Mouse (Mus musculus) ES-Bruce4 (cell line): ENCODE results near the gene Aste1. TPM values are rescaled to one million over a fixed set of nuclear protein-coding genes. Genes with fewer than 3 reads are reported as not detected.

ENCODE experiments used
- H3K27ac ChIP-seq: 2 replicates; pipeline ENCODE4 v1.5.1; 2012; ENCODE audit warnings: low read length, inconsistent platforms; ENCODE audit not compliant: insufficient read depth
- H3K27me3 ChIP-seq: 2 replicates; pipeline ENCODE4 v1.6.1; 2012; ENCODE audit warnings: mild to moderate bottlenecking, low read length, inconsistent platforms; ENCODE audit not compliant: control insufficient read depth, poor library complexity, insufficient read depth, severe bottlenecking
- H3K36me3 ChIP-seq: 2 replicates; pipeline ENCODE4 v1.6.1; 2012; ENCODE audit warnings: inconsistent platforms, mild to moderate bottlenecking, low read length, moderate library complexity; ENCODE audit not compliant: control insufficient read depth, poor library complexity, insufficient read depth, severe bottlenecking
- H3K4me1 ChIP-seq: one replicate; pipeline ENCODE4 v1.8.1; 2011; ENCODE audit warnings: low read length; ENCODE audit not compliant: control insufficient read depth, insufficient read depth
- H3K4me3 ChIP-seq: 2 replicates; pipeline ENCODE4 v1.5.1; 2011; ENCODE audit warnings: low read depth, mild to moderate bottlenecking, low read length
- H3K9ac ChIP-seq: 2 replicates; pipeline ENCODE4 v1.6.1; 2012; ENCODE audit warnings: low read depth, mild to moderate bottlenecking, inconsistent platforms; ENCODE audit not compliant: poor library complexity, severe bottlenecking
- H3K9me3 ChIP-seq: replicated peaks from 2 replicates; pipeline ENCODE4 v1.6.1; 2012; ENCODE audit warnings: mild to moderate bottlenecking, low read length, inconsistent platforms; ENCODE audit not compliant: control insufficient read depth, poor library complexity, insufficient read depth, severe bottlenecking
- CTCF ChIP-seq: IDR thresholded peaks from one replicate; pipeline ENCODE4 v1.8.1; 2011; ENCODE audit warnings: low read depth, low read length
- EP300 ChIP-seq: IDR thresholded peaks from 2 replicates; pipeline ENCODE4 v1.6.1; 2011; ENCODE audit warnings: low read depth, low read length; ENCODE audit not compliant: insufficient read depth
- POLR2A ChIP-seq: IDR thresholded peaks from one replicate; pipeline ENCODE4 v1.8.1; 2011; ENCODE audit warnings: low read length; ENCODE audit not compliant: insufficient read depth
- polyA plus RNA-seq: library from polyadenylated mRNA; stranded (reverse); fragments of >200 nt; gene quantifications from 2 replicates; pipeline ENCODE4 v1.2.4, GENCODE M21; 2011; ENCODE audit warnings: low read depth; ENCODE audit not compliant: missing spikeins, insufficient read depth, insufficient read length

Aste1 gene
- polyA plus RNA-seq, 1 experiment = 11.0 TPM

GRCm38 (mm10) chr9:105368605-105369004 is 26.6 kb upstream of the Aste1 start:
- Histone ChIP-seq H3K4me3 (no peak overlapping the region), H3K9ac (no peak overlapping the region), H3K4me1 (no peaks in the 10 kb centered on the region), H3K9me3 (no peaks in the 10 kb centered on the region), H3K27ac (no peak overlapping the region), H3K36me3 (no peaks in the 10 kb centered on the region), H3K27me3 (no peaks in the 10 kb centered on the region)
- no peak for TF ChIP-seq CTCF
- TF ChIP-seq EP300 = no peak
- no peak for TF ChIP-seq POLR2A

GRCm38 (mm10) chr9:105374361-105374760 is 20.8 kb upstream of the Aste1 start:
- Histone ChIP-seq H3K27me3 (no peaks in the 10 kb centered on the region), H3K27ac (no peak overlapping the region), H3K4me3 (no peak overlapping the region), H3K9ac (no peak overlapping the region), H3K9me3 (no peaks in the 10 kb centered on the region), H3K4me1 (no peaks in the 10 kb centered on the region), H3K36me3 (no peaks in the 10 kb centered on the region)
- TF ChIP-seq CTCF (no peak), EP300 (no peak), POLR2A (no peak)

- no peaks in the 10 kb centered on the region for H3K36me3 ChIP-seq
- no peak for TF ChIP-seq EP300
- TF ChIP-seq CTCF = no peak
- TF ChIP-seq POLR2A = no peak
- no peak overlapping the region for H3K4me3 ChIP-seq
- H3K9me3 ChIP-seq = no peaks in the 10 kb centered on the region
- H3K27ac ChIP-seq = no peak overlapping the region
- H3K27me3 ChIP-seq = no peaks in the 10 kb centered on the region
- H3K9ac ChIP-seq = no peak overlapping the region
- H3K4me1 ChIP-seq = no peaks in the 10 kb centered on the region
Measured at GRCm38 (mm10) chr9:105376411-105376810, 18.8 kb upstream of the Aste1 start.

- Histone ChIP-seq H3K27ac (no peak overlapping the region), H3K36me3 (no peaks in the 10 kb centered on the region), H3K27me3 (no peaks in the 10 kb centered on the region), H3K4me3 (no peak overlapping the region), H3K9ac (no peak overlapping the region), H3K4me1 (no peaks in the 10 kb centered on the region), H3K9me3 (no peaks in the 10 kb centered on the region)
- TF ChIP-seq POLR2A (no peak), EP300 (no peak), CTCF (no peak)
Measured at GRCm38 (mm10) chr9:105376954-105377530, 18.1 kb upstream of the Aste1 start.

- Histone ChIP-seq H3K9me3 (no peaks in the 10 kb centered on the region), H3K27ac (no peak overlapping the region), H3K4me1 (no peaks in the 10 kb centered on the region), H3K4me3 (no peak overlapping the region), H3K9ac (no peak overlapping the region), H3K27me3 (no peaks in the 10 kb centered on the region), H3K36me3 (no peaks in the 10 kb centered on the region)
- TF ChIP-seq CTCF = no peak
- no peak for TF ChIP-seq EP300
- no peak for TF ChIP-seq POLR2A
Measured at GRCm38 (mm10) chr9:105377622-105378021, 17.6 kb upstream of the Aste1 start.

- Histone ChIP-seq H3K4me3 (no peak overlapping the region), H3K9ac (no peak overlapping the region), H3K9me3 (no peaks in the 10 kb centered on the region), H3K36me3 (no peaks in the 10 kb centered on the region), H3K4me1 (no peaks in the 10 kb centered on the region), H3K27me3 (no peaks in the 10 kb centered on the region), H3K27ac (no peak overlapping the region)
- TF ChIP-seq CTCF (no peak), EP300 (no peak), POLR2A (no peak)
Measured at GRCm38 (mm10) chr9:105379533-105380145, 15.6 kb upstream of the Aste1 start.
